Mouse (Mus musculus): ENCODE results near the gene Gm28635. TPM values are rescaled to one million over a fixed set of nuclear protein-coding genes. Genes with fewer than 3 reads are reported as not detected.

Gene Gm28635
- polyA plus RNA-seq, 1 experiment: not detected

GRCm38 (mm10) chr2:84655864-84656263 is 22.0 kb downstream of the Gm28635 start:
- 3% methylated on average over 1 of the region's 1 CpGs for WGBS

GRCm38 (mm10) chr2:84653354-84653753 is 24.5 kb downstream of the Gm28635 start:
- Histone ChIP-seq H3K27ac (ENCODE audit: control insufficient read depth, insufficient read depth, low read length) (no peak overlapping the region), H3K4me1 (replicated peaks; ENCODE audit: control insufficient read depth, insufficient read depth, low read length) (no peaks in the 10 kb centered on the region), H3K36me3 (ENCODE audit: control insufficient read depth, insufficient read depth, low read length) (no peaks in the 10 kb centered on the region), H3K4me3 (ENCODE audit: control insufficient read depth, insufficient read depth, low read length) (no peak overlapping the region), H3K27me3 (ENCODE audit: control insufficient read depth, insufficient read depth, low read length) (no peaks in the 10 kb centered on the region; the same call in 1 of the 2 replicates)
- TF ChIP-seq POLR2A (IDR thresholded peaks at IDR 0.05; ENCODE audit: control insufficient read depth, extremely low read depth, insufficient read depth, low read length, poor library complexity): no peak
- TF ChIP-seq CTCF (IDR thresholded peaks at IDR 0.05; ENCODE audit: borderline replicate concordance, control insufficient read depth, extremely low read depth, insufficient read depth, low read length, poor library complexity): no peak
- no peak for DNase-seq

More at GRCm38 (mm10) chr2:84655864-84656263, 22.0 kb downstream of the Gm28635 start:
- no peaks in the 10 kb centered on the region for H3K4me1 ChIP-seq (replicated peaks; ENCODE audit: control insufficient read depth, insufficient read depth, low read length)
- H3K36me3 ChIP-seq (ENCODE audit: control insufficient read depth, insufficient read depth, low read length): no peaks in the 10 kb centered on the region
- TF ChIP-seq CTCF (IDR thresholded peaks at IDR 0.05; ENCODE audit: borderline replicate concordance, control insufficient read depth, extremely low read depth, insufficient read depth, low read length, poor library complexity) (no peak), POLR2A (IDR thresholded peaks at IDR 0.05; ENCODE audit: control insufficient read depth, extremely low read depth, insufficient read depth, low read length, poor library complexity) (no peak)
- H3K27me3 ChIP-seq (ENCODE audit: control insufficient read depth, insufficient read depth, low read length): no peaks in the 10 kb centered on the region
- no peak overlapping the region for H3K27ac ChIP-seq (ENCODE audit: control insufficient read depth, insufficient read depth, low read length)
- no peak for DNase-seq
- no peak overlapping the region for H3K4me3 ChIP-seq (ENCODE audit: control insufficient read depth, insufficient read depth, low read length)

- Histone ChIP-seq H3K27me3 (ENCODE audit: control insufficient read depth, insufficient read depth, low read length) (no peaks in the 10 kb centered on the region; the same call in 1 of the 2 replicates), H3K27ac (ENCODE audit: control insufficient read depth, insufficient read depth, low read length) (peak within 1 kb of the TSS; percentile 49; the same call in 1 of the 2 replicates), H3K4me3 (ENCODE audit: control insufficient read depth, insufficient read depth, low read length) (peak within 1 kb of the TSS; percentile 37), H3K36me3 (ENCODE audit: control insufficient read depth, insufficient read depth, low read length) (no peaks in the 10 kb centered on the region), H3K4me1 (replicated peaks; ENCODE audit: control insufficient read depth, insufficient read depth, low read length) (no peaks in the 10 kb centered on the region)
- 15% methylated on average over 15 of the region's 15 CpGs for WGBS
- DNase-seq: no peak
- no peak for TF ChIP-seq CTCF (IDR thresholded peaks at IDR 0.05; ENCODE audit: borderline replicate concordance, control insufficient read depth, extremely low read depth, insufficient read depth, low read length, poor library complexity)
- no peak for TF ChIP-seq POLR2A (IDR thresholded peaks at IDR 0.05; ENCODE audit: control insufficient read depth, extremely low read depth, insufficient read depth, low read length, poor library complexity)
Observed at GRCm38 (mm10) chr2:84650464-84651195, 27.2 kb downstream of the Gm28635 start, which contains the start of gene Ctnnd1. Gene Ctnnd1 (minus strand): TSS chr2:84650765.

- no peak for DNase-seq
- no peak overlapping the region for H3K27ac ChIP-seq (ENCODE audit: control insufficient read depth, insufficient read depth, low read length)
- 4% methylated on average over 10 of the region's 10 CpGs for whole genome bisulfite sequencing
Observed at GRCm38 (mm10) chr2:84649674-84650073, 28.2 kb downstream of the Gm28635 start.

GRCm38 (mm10) chr2:84648369-84648768 is 29.5 kb downstream of the Gm28635 start:
- Histone ChIP-seq H3K4me1 (replicated peaks; ENCODE audit: control insufficient read depth, insufficient read depth, low read length) (no peaks in the 10 kb centered on the region), H3K4me3 (ENCODE audit: control insufficient read depth, insufficient read depth, low read length) (no peak overlapping the region), H3K36me3 (ENCODE audit: control insufficient read depth, insufficient read depth, low read length) (no peaks in the 10 kb centered on the region), H3K27me3 (ENCODE audit: control insufficient read depth, insufficient read depth, low read length) (no peaks in the 10 kb centered on the region; the same call in 1 of the 2 replicates), H3K27ac (ENCODE audit: control insufficient read depth, insufficient read depth, low read length) (no peak overlapping the region)
- no peak for DNase-seq
- WGBS: 79% methylated on average over 6 of the region's 6 CpGs
- TF ChIP-seq CTCF (IDR thresholded peaks at IDR 0.05; ENCODE audit: borderline replicate concordance, control insufficient read depth, extremely low read depth, insufficient read depth, low read length, poor library complexity) (no peak), POLR2A (IDR thresholded peaks at IDR 0.05; ENCODE audit: control insufficient read depth, extremely low read depth, insufficient read depth, low read length, poor library complexity) (no peak)

More at GRCm38 (mm10) chr2:84649674-84650073, 28.2 kb downstream of the Gm28635 start:
- peak overlapping the region; percentile 12; the same call in 1 of the 2 replicates for H3K4me3 ChIP-seq (ENCODE audit: control insufficient read depth, insufficient read depth, low read length)
- H3K36me3 ChIP-seq (ENCODE audit: control insufficient read depth, insufficient read depth, low read length): no peaks in the 10 kb centered on the region
- H3K4me1 ChIP-seq (replicated peaks; ENCODE audit: control insufficient read depth, insufficient read depth, low read length): no peaks in the 10 kb centered on the region
- no peaks in the 10 kb centered on the region; the same call in 1 of the 2 replicates for H3K27me3 ChIP-seq (ENCODE audit: control insufficient read depth, insufficient read depth, low read length)
- TF ChIP-seq POLR2A (IDR thresholded peaks at IDR 0.05; ENCODE audit: control insufficient read depth, extremely low read depth, insufficient read depth, low read length, poor library complexity) (no peak), CTCF (IDR thresholded peaks at IDR 0.05; ENCODE audit: borderline replicate concordance, control insufficient read depth, extremely low read depth, insufficient read depth, low read length, poor library complexity) (no peak)

- no peaks in the 10 kb centered on the region; the same call in 1 of the 2 replicates for H3K27me3 ChIP-seq (ENCODE audit: control insufficient read depth, insufficient read depth, low read length)
- no peak overlapping the region for H3K4me3 ChIP-seq (ENCODE audit: control insufficient read depth, insufficient read depth, low read length)
- TF ChIP-seq POLR2A (IDR thresholded peaks at IDR 0.05; ENCODE audit: control insufficient read depth, extremely low read depth, insufficient read depth, low read length, poor library complexity) (no peak), CTCF (IDR thresholded peaks at IDR 0.05; ENCODE audit: borderline replicate concordance, control insufficient read depth, extremely low read depth, insufficient read depth, low read length, poor library complexity) (no peak)
- DNase-seq: no peak
- WGBS: 95% methylated on average over 6 of the region's 6 CpGs
- no peaks in the 10 kb centered on the region for H3K36me3 ChIP-seq (ENCODE audit: control insufficient read depth, insufficient read depth, low read length)
- H3K27ac ChIP-seq (ENCODE audit: control insufficient read depth, insufficient read depth, low read length): no peak overlapping the region
- no peaks in the 10 kb centered on the region for H3K4me1 ChIP-seq (replicated peaks; ENCODE audit: control insufficient read depth, insufficient read depth, low read length)
Observed at GRCm38 (mm10) chr2:84647051-84647568, 30.7 kb downstream of the Gm28635 start.
